Mouse (Mus musculus) embryonic facial prominence, embryonic 12.5 days (tissue): ENCODE results near the gene Bnip2. TPM values are rescaled to one million over a fixed set of nuclear protein-coding genes. Genes with fewer than 3 reads are reported as not detected.

Experiments used
- ATAC-seq: fragments of 200-750 bp; cut with Nextera tagmentation; 2 replicates; pipeline ENCODE4 v1.8.0; 2017; ENCODE audit not compliant: insufficient number of reproducible peaks, insufficient read depth, low FRiP score, low TSS enrichment
- H3K27ac ChIP-seq: fragments of 300-500 bp; sonication (generic); 2 replicates; pipeline ENCODE4 v1.5.1; 2016; ENCODE audit warnings: mild to moderate bottlenecking
- H3K27me3 ChIP-seq: fragments of 300-500 bp; sonication (generic); 2 replicates; pipeline ENCODE4 v1.6.1; 2016; ENCODE audit warnings: mild to moderate bottlenecking, moderate library complexity
- H3K36me3 ChIP-seq: fragments of 300-500 bp; sonication (generic); 2 replicates; pipeline ENCODE4 v1.6.1; 2016; ENCODE audit warnings: mild to moderate bottlenecking
- H3K4me1 ChIP-seq: fragments of 300-500 bp; sonication (generic); 2 replicates; pipeline ENCODE4 v1.6.1; 2016
- H3K4me2 ChIP-seq: fragments of 300-500 bp; sonication (generic); replicated peaks from 2 replicates; pipeline ENCODE4 v1.6.1; 2016; ENCODE audit warnings: mild to moderate bottlenecking, moderate library complexity
- H3K4me3 ChIP-seq: fragments of 300-500 bp; sonication (generic); 2 replicates; pipeline ENCODE4 v1.5.1; 2016; ENCODE audit warnings: mild to moderate bottlenecking
- H3K9ac ChIP-seq: fragments of 300-500 bp; sonication (generic); 2 replicates; pipeline ENCODE4 v1.6.1; 2016; ENCODE audit warnings: mild to moderate bottlenecking, moderate library complexity
- H3K9me3 ChIP-seq: fragments of 300-500 bp; sonication (generic); 2 replicates; pipeline ENCODE4 v1.6.1; 2016; ENCODE audit warnings: mild to moderate bottlenecking, moderate library complexity
- WGBS: fragments of 180-500 bp; shearing (Covaris S2); methylation state at CpG from one replicate; pipeline ENCODE4 v1.1.7; 2016; 5-methylcytosine and 5-hydroxymethylcytosine counted together
- polyA plus RNA-seq: library from polyadenylated mRNA; unstranded; fragments of >200 nt; fragmentation: Nextera tagmentation; extraction: Ambion mirVana; gene quantifications from 2 replicates; pipeline ENCODE4 v1.2.1, GENCODE M21; 2016

Bnip2 gene
- polyA plus RNA-seq, 1 experiment from 2014 or later = 112 TPM

GRCm38 (mm10) chr9:70049839-70050238 lies 60.6 kb downstream of the Bnip2 start:
- Histone ChIP-seq H3K36me3 (no peaks in the 10 kb centered on the region), H3K9ac (no peak overlapping the region), H3K4me2 (0 out of 2 replicates have a peak overlapping the region, but pooled peaks have one; percentile 21), H3K4me3 (no peak overlapping the region), H3K4me1 (peaks cover 22% of the 10 kb centered on the region), H3K9me3 (no peaks in the 10 kb centered on the region), H3K27me3 (no peaks in the 10 kb centered on the region), H3K27ac (no peak overlapping the region; the same call in 1 of the 2 replicates)
- WGBS = 27% methylated on average over 8 of the region's 8 CpGs
- no peak for ATAC-seq

- no peak overlapping the region for H3K9ac ChIP-seq
- no peak overlapping the region for H3K4me2 ChIP-seq
- H3K4me3 ChIP-seq = no peak overlapping the region
- no peak for ATAC-seq
- H3K27me3 ChIP-seq = no peaks in the 10 kb centered on the region
- no peak overlapping the region for H3K27ac ChIP-seq
- no peaks in the 10 kb centered on the region for H3K9me3 ChIP-seq
- WGBS = 81% methylated on average over 3 of the region's 3 CpGs
- H3K4me1 ChIP-seq = peaks cover 20% of the 10 kb centered on the region
- no peaks in the 10 kb centered on the region for H3K36me3 ChIP-seq
Observed at GRCm38 (mm10) chr9:70052730-70053129, 63.5 kb downstream of the Bnip2 start.

- Histone ChIP-seq H3K36me3 (no peaks in the 10 kb centered on the region), H3K9ac (no peak overlapping the region), H3K27ac (no peak overlapping the region), H3K4me2 (no peak overlapping the region), H3K9me3 (no peaks in the 10 kb centered on the region), H3K4me3 (no peak overlapping the region), H3K4me1 (peaks cover 13% of the 10 kb centered on the region), H3K27me3 (no peaks in the 10 kb centered on the region)
- no peak for ATAC-seq
- WGBS = 52% methylated on average over 3 of the region's 3 CpGs
Observed at GRCm38 (mm10) chr9:70053411-70053810, 64.1 kb downstream of the Bnip2 start.

Other genes with a start within 250 kb of the Bnip2 start
- gene Foxb1, start 228.5 kb upstream of the Bnip2 start, polyA plus RNA-seq = 0.06 and 0.17 TPM in 2 replicates
- 190 and 198 TPM in 2 replicates for gene Gtf2a2, start 23.1 kb downstream of the Bnip2 start, polyA plus RNA-seq
- not detected in 2 replicates for gene Gcnt3, start 48.6 kb downstream of the Bnip2 start, polyA plus RNA-seq
- 3.2 and 4.1 TPM in 2 replicates for gene Fam81a, start 153.1 kb downstream of the Bnip2 start, polyA plus RNA-seq
- 19.6 and 21.0 TPM in 2 replicates for gene Myo1e, start 217.9 kb downstream of the Bnip2 start, polyA plus RNA-seq